Comparison of ENCODE assay signal across 33 mouse cellular contexts in the genomic region with DNA sequence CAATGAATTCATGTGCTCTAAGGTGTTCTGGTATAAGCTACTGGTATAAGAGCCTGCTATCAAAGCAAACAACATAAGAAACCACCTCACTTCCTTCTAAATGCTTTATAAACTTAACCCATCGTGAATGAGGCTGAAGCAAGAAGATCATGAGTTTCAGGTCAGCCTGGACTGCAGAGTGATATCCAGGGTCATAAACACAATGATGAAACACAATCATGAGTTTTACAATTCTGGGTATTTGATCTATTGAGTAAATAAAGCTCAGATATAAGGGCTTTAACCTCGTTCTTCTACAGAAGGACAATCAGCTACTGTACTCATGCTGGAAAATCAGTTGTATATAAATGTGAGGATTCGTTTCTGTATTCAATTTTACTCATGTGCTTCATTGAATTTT.
"Had no signal": no experiment of that assay in that cellular context is flagged by ENCODE, and none has a peak within 500 bp of the region (broad histone marks: within the 10 kb centered on the region; RNA-seq: fewer than 3 reads in every experiment).

No protein-coding gene starts in this region.

- ATAC-seq: hindbrain, embryonic 16.5 days; hindbrain, postnatal 0 days; inflammation-experienced regulatory T-cells, adult 6 months had no signal

- H3K27me3 ChIP-seq: heart, embryonic 12.5 days; heart, embryonic 13.5 days; heart, embryonic 15.5 days; hindbrain, embryonic 12.5 days; hindbrain, embryonic 13.5 days; hindbrain, embryonic 15.5 days; kidney, embryonic 15.5 days had no signal

- H3K9me3 ChIP-seq: heart, embryonic 10.5 days; heart, embryonic 12.5 days; heart, embryonic 13.5 days; heart, embryonic 15.5 days; hindbrain, embryonic 10.5 days; hindbrain, embryonic 12.5 days; hindbrain, embryonic 13.5 days; hindbrain, embryonic 15.5 days; kidney, embryonic 15.5 days had no signal

- H3K4me3 ChIP-seq: heart, adult 2 months; heart, embryonic 10.5 days; heart, embryonic 12.5 days; heart, embryonic 13.5 days; heart, embryonic 15.5 days; hindbrain, embryonic 10.5 days; hindbrain, embryonic 12.5 days; hindbrain, embryonic 13.5 days; hindbrain, embryonic 15.5 days; kidney, embryonic 15.5 days; layer of hippocampus, adult 2 months had no signal

- H3K27ac ChIP-seq: heart, adult 2 months; heart, embryonic 10.5 days; heart, embryonic 13.5 days; heart, embryonic 15.5 days; hindbrain, embryonic 10.5 days; hindbrain, embryonic 12.5 days; hindbrain, embryonic 13.5 days; hindbrain, embryonic 14.5 days; hindbrain, embryonic 15.5 days; hindbrain, postnatal 0 days; kidney, embryonic 15.5 days; kidney, postnatal 0 days; layer of hippocampus, adult 2 months had no signal

- DNase-seq: heart, adult 2 months; heart, postnatal 10 days; heart, postnatal 14 days; heart, postnatal 36 days; heart, postnatal 4 days; kidney, adult 11 months; kidney, adult 18-20 months; kidney, adult 2 months; kidney, adult 8-10 months; kidney, adult 9 months; kidney, postnatal 10 days; kidney, postnatal 14 days; kidney, postnatal 25 days; kidney, postnatal 36 days; kidney, postnatal 4 days; layer of hippocampus, adult 9-11 months; layer of hippocampus, postnatal 36 days had no signal

- H3K4me1 ChIP-seq: heart, embryonic 10.5 days; heart, embryonic 12.5 days; heart, embryonic 13.5 days; heart, embryonic 15.5 days; hindbrain, embryonic 10.5 days; hindbrain, embryonic 12.5 days; hindbrain, embryonic 13.5 days; hindbrain, embryonic 15.5 days; kidney, embryonic 15.5 days had no signal

- H3K9ac ChIP-seq: heart, embryonic 12.5 days; heart, embryonic 13.5 days; heart, embryonic 15.5 days; hindbrain, embryonic 12.5 days; hindbrain, embryonic 13.5 days; hindbrain, embryonic 14.5 days; hindbrain, embryonic 15.5 days; kidney, embryonic 15.5 days had no signal

- H3K4me2 ChIP-seq: heart, embryonic 11.5 days; heart, embryonic 12.5 days; heart, embryonic 13.5 days; heart, embryonic 15.5 days; hindbrain, embryonic 12.5 days; hindbrain, embryonic 13.5 days; hindbrain, embryonic 14.5 days; hindbrain, embryonic 15.5 days; kidney, embryonic 15.5 days had no signal
